Mouse (Mus musculus) cortical plate, adult 2 months (tissue): ENCODE data around the gene Myo16. TPM values are rescaled to one million over a fixed set of nuclear protein-coding genes. Genes with fewer than 3 reads are reported as not detected.

Source experiments
- H3K27ac ChIP-seq: fragments of 200-500 bp; 2 replicates; pipeline ENCODE4 v1.5.1; 2012; ENCODE audit warnings: low read length, control low read depth, inconsistent platforms; ENCODE audit not compliant: insufficient read depth
- H3K4me1 ChIP-seq: fragments of 200-500 bp; 2 replicates; pipeline ENCODE4 v1.6.1; 2011; ENCODE audit warnings: low read length; ENCODE audit not compliant: control insufficient read depth, insufficient read depth
- H3K4me3 ChIP-seq: fragments of 200-500 bp; 2 replicates; pipeline ENCODE4 v1.5.1; 2011; ENCODE audit warnings: mild to moderate bottlenecking, low read length, control low read depth; ENCODE audit not compliant: insufficient read depth
- CTCF ChIP-seq: fragments of 200-500 bp; IDR thresholded peaks from 2 replicates; pipeline ENCODE4 v1.5.1; 2011; ENCODE audit warnings: mild to moderate bottlenecking, control low read depth, low read length; ENCODE audit not compliant: insufficient read depth; ENCODE audit errors: extremely low read depth
- POLR2A ChIP-seq: fragments of 200-500 bp; IDR thresholded peaks from 2 replicates; pipeline ENCODE4 v1.6.1; 2011; ENCODE audit warnings: mild to moderate bottlenecking, low read length, control low read depth; ENCODE audit not compliant: insufficient read depth; ENCODE audit errors: extremely low read depth
- polyA plus RNA-seq: library from polyadenylated mRNA; depleted of rRNA; stranded (reverse); fragments of >200 nt; gene quantifications from 2 replicates; pipeline ENCODE4 v1.2.3, GENCODE M21; 2012

The Myo16 gene
- polyA plus RNA-seq, 1 experiment, result 11.3 TPM

DNA sequence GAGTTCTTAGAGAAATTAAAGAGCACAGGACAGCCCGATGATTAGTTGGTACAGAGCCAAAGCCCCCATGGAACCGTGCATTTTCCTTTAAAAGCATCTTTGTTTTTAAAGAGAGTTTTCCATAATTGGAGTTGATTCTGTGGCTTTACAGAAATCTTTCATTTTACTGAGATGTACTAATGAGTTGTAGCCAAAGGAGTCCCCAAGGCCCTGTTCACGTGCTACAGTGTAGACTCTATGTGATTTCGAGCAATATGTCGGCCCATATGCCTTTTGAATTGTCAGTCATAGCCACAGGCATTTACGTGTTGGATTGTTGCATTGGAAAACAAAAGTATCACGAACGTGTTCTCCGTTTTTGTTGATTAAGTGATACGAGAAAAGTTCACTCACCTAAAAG lies 325.3 kb downstream of the Myo16 start:
- no peak overlapping the region for H3K27ac ChIP-seq
- H3K4me3 ChIP-seq, result no peak overlapping the region
- TF ChIP-seq CTCF (no peak), POLR2A (no peak)
- peaks cover 6% of the 10 kb centered on the region for H3K4me1 ChIP-seq

DNA sequence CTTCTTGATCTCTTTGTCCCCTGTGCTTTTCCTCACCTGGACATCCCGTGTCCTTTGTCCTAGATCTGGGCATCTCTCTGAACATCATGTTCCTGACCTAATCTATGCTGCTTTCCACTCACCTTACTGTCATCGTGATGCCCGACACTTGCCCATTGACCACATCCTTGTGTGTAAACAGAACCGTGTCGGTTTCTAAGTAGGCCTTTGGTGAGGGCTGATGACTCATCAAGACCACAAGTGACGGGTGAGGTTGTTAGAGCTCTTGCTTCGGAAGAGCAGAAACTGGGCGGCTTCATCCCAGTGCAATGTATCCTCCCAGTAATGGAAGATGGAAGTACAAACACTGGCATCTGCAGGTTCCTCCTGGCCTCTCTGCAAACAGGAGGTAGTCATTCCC lies 327.1 kb downstream of the Myo16 start:
- peaks cover 1% of the 10 kb centered on the region; the same call in 1 of the 2 replicates for H3K4me1 ChIP-seq
- TF ChIP-seq CTCF (no peak), POLR2A (no peak)
- H3K4me3 ChIP-seq, result no peak overlapping the region
- no peak overlapping the region for H3K27ac ChIP-seq

DNA sequence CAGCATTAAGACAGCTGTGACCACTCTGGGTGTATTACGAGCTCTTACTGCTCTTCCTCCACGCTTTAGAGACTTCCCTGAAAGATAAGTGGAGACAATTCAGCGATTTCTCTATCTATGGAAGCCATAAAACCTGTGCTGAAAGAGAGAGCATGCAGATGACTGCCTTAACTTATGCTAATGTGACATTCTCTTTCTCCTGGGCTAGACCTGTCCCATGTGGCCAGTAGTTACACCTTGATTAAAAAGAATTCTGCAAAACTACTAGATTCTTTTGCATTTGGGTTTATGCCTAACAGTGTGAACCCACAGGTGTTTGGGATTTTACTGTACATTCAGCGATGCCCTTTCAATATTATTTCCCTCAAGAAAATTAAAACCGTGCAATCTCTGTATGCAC lies 328.4 kb downstream of the Myo16 start:
- Histone ChIP-seq H3K4me3 (no peak overlapping the region), H3K4me1 (peaks cover 1% of the 10 kb centered on the region; the same call in 1 of the 2 replicates), H3K27ac (no peak overlapping the region)
- no peak for TF ChIP-seq CTCF
- no peak for TF ChIP-seq POLR2A

DNA sequence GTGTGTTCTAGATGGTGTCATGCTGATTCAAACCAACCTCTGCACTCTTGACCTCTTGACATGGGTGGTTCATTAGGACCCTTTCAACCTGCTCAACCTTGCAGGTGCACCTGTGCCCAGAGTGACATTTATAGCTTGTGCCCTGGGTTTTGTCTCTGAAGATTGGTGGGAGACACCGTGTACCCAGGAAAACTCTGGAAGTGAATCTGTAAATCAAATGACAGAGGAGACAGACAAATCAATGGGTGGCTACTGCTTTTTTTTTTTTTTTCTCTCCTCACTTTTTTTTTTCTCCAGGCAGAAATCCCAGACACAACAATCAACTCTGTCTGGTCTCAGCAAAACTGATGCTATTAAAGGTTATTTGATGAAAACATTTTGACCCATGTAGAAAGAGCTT lies 329.2 kb downstream of the Myo16 start:
- Histone ChIP-seq H3K4me3 (no peak overlapping the region), H3K4me1 (peaks cover 1% of the 10 kb centered on the region; the same call in 1 of the 2 replicates), H3K27ac (no peak overlapping the region)
- TF ChIP-seq CTCF (no peak), POLR2A (no peak)

DNA sequence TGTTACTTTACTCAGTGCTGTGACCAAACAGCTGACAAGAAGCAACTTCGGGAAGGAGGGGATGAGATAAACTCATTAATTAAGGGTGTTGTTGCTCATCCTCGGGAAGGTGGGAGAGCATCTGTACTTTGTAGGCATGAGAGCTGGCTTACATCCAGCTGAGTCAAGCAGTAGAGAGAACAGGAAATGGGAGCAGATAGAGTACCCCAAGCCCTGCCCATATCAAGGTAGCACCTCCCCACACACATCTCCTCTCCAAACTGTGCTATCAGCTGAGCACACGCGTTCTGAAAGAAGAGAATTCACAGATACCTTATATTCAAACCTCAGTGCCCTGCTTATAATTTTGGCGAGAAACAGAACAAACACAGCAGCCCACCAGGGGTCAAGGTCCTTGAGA lies 330.1 kb downstream of the Myo16 start:
- TF ChIP-seq POLR2A (no peak), CTCF (no peak)
- peaks cover 1% of the 10 kb centered on the region; the same call in 1 of the 2 replicates for H3K4me1 ChIP-seq
- H3K4me3 ChIP-seq, result no peak overlapping the region
- H3K27ac ChIP-seq, result no peak overlapping the region

DNA sequence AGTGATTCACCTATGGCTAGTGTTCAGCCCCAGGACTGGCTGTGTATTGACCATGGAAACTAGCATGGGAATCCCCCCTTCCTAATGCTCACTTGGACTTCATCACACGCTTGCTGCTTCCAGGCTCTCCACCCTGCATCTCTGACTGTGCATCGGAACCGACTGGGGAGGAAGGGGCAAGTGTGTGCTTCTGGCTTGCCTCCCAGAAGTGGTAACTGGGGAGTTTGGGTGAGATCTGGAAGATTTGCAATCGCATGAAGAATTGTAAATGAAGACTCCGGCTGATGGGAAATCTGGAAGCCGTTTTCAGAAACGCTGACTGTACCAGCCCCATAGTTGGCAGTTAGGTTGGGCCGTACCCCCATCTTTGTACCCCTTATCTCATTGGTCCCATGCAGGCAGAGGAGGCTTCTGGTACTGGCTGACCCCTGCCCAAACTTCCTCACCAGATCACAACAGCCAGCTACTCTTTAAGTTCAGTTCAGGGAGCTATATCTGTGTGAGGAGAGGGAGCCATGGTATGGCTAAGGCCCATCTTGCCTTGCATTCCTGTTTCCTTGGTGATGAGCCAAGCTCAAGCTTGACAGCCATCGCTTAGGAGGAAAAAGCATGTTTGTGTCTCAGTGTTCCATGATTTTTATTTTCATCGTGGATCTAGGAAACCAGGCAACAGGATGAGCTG lies 336.2 kb downstream of the Myo16 start:
- Histone ChIP-seq H3K4me3 (no peak overlapping the region), H3K4me1 (no peaks in the 10 kb centered on the region; the same call in 1 of the 2 replicates), H3K27ac (no peak overlapping the region)
- TF ChIP-seq CTCF (no peak), POLR2A (no peak)

DNA sequence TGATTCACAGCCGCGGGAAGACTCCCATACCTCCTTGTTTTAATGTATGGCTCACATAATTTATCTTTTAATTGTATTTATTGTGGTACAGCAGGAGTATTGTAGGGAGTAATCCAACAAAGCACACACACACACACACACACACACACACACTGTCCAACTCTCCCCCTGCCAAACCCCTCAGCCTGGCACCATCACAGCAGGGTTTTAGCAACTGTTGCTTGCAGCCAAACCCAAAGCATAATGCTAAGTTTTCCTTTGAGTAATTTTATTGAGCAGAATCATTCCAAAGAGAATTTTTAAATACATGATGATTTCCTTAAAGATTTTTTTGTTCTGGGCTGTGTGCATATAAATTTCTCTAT lies 336.7 kb downstream of the Myo16 start:
- H3K4me1 ChIP-seq, result no peaks in the 10 kb centered on the region; the same call in 1 of the 2 replicates
- no peak overlapping the region for H3K27ac ChIP-seq
- no peak for TF ChIP-seq CTCF
- no peak for TF ChIP-seq POLR2A
- no peak overlapping the region for H3K4me3 ChIP-seq

DNA sequence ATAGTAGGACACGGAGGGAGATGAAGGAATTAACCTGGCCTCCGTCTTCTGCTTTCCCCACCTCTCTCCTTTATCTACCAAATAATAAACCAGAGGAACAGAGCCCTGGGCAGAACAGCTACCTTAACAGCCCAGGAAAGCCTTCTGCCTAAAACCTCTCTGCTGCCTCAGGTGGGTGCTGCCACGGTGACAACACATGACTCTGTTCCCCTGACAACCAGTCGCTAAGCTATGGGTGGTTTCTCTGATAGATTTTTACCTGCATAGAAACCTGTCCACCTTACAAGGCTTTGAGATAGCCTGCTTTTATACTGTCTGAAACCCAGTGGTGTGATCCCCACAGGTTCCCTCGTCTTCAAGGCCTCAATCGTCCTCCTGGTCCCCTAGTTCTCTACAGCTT lies 337.2 kb downstream of the Myo16 start:
- H3K4me3 ChIP-seq, result no peak overlapping the region
- no peaks in the 10 kb centered on the region; the same call in 1 of the 2 replicates for H3K4me1 ChIP-seq
- no peak overlapping the region for H3K27ac ChIP-seq
- TF ChIP-seq POLR2A (no peak), CTCF (no peak)

DNA sequence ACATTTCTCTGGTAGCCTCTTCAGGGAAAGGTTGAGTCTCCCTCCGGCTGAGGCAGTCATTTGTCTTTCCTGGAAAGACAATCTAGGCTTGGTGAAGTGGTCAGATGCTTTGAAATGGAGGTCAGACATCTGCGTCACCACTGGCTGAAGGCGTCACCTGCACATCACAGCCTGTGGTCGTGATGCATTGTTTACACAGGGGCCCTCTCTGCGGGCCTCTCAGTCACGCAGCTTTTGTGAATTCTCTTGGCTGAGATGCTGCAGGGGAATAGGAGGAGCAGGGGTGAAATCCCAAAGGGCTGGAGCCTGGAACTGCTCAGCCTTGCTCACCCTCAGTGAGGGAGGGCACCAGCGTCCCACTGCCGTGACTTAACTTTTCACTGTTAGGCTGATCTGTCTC lies 346.1 kb downstream of the Myo16 start:
- H3K27ac ChIP-seq, result no peak overlapping the region
- H3K4me1 ChIP-seq, result no peaks in the 10 kb centered on the region
- TF ChIP-seq POLR2A (no peak), CTCF (no peak)
- no peak overlapping the region for H3K4me3 ChIP-seq

DNA sequence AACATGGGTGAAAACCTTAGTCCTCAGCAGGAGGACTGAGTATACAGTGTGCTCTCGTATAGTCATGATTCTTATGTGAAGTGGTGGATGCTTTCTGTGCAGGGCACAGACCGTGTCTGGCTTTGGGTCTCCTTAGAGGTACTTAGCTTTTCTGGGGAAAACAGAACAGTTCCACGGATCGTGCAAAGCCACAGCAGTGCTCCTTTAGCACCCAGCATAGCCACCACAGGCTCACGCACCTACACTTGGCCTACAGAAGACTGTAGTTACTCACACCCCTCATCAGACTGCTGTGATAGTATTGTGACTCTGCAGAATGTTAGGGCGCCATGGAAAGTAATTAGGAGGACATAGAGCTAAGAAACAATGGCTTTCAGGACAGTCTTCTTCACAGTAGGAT lies 346.8 kb downstream of the Myo16 start:
- no peak overlapping the region for H3K27ac ChIP-seq
- TF ChIP-seq CTCF, result no peak
- TF ChIP-seq POLR2A, result no peak

More for the DNA sequence above, 346.8 kb downstream of the Myo16 start:
- no peaks in the 10 kb centered on the region for H3K4me1 ChIP-seq
- no peak overlapping the region for H3K4me3 ChIP-seq
